Mouse (Mus musculus) lung, embryonic 16.5 days (tissue): ENCODE data around the gene Slc1a1. TPM values are rescaled to one million over a fixed set of nuclear protein-coding genes. Genes with fewer than 3 reads are reported as not detected.

ENCODE experiments used
- ATAC-seq: fragments of 200-750 bp; cut with Nextera tagmentation; 2 replicates; pipeline ENCODE4 v1.8.0; 2017; ENCODE audit warnings: low read depth, mild to moderate bottlenecking, moderate library complexity
- H3K27ac ChIP-seq: fragments of 300-500 bp; sonication (generic); 2 replicates; pipeline ENCODE4 v1.5.1; 2014; ENCODE audit warnings: mild to moderate bottlenecking, control low read depth, low read length
- H3K27me3 ChIP-seq: fragments of 300-500 bp; sonication (generic); 2 replicates; pipeline ENCODE4 v1.6.1; 2014; ENCODE audit warnings: low read depth, low read length, mixed read lengths; ENCODE audit not compliant: control insufficient read depth, insufficient read depth
- H3K36me3 ChIP-seq: fragments of 300-500 bp; sonication (generic); 2 replicates; pipeline ENCODE4 v1.6.1; 2014; ENCODE audit warnings: low read length; ENCODE audit not compliant: control insufficient read depth, insufficient read depth
- H3K4me1 ChIP-seq: fragments of 300-500 bp; sonication (generic); replicated peaks from 2 replicates; pipeline ENCODE4 v1.6.1; 2014; ENCODE audit warnings: low read length, mixed read lengths; ENCODE audit not compliant: control insufficient read depth, insufficient read depth
- H3K4me2 ChIP-seq: fragments of 300-500 bp; sonication (generic); 2 replicates; pipeline ENCODE4 v1.6.1; 2014; ENCODE audit warnings: low read depth, low read length, control low read depth
- H3K4me3 ChIP-seq: fragments of 300-500 bp; sonication (generic); 2 replicates; pipeline ENCODE4 v1.5.1; 2014; ENCODE audit warnings: mild to moderate bottlenecking, low read length, control low read depth
- H3K9ac ChIP-seq: fragments of 300-500 bp; sonication (generic); 2 replicates; pipeline ENCODE4 v1.6.1; 2014; ENCODE audit warnings: low read length, control low read depth
- H3K9me3 ChIP-seq: fragments of 300-500 bp; sonication (generic); 2 replicates; pipeline ENCODE4 v1.6.1; 2016; ENCODE audit warnings: low read length; ENCODE audit not compliant: control insufficient read depth
- WGBS: fragments of 180-500 bp; shearing (Covaris S2); extraction: QIAGEN DNeasy Blood & Tissue Kit; methylation state at CpG from one replicate; pipeline ENCODE4 v1.1.7; 2014; 5-methylcytosine and 5-hydroxymethylcytosine counted together
- polyA plus RNA-seq: library from polyadenylated mRNA; unstranded; fragments of >200 nt; fragmentation: Nextera tagmentation; extraction: Ambion mirVana; gene quantifications from 2 replicates; pipeline ENCODE4 v1.2.1, GENCODE M21; 2015

Slc1a1 gene
- 4.8 TPM in 2 replicates for polyA plus RNA-seq

DNA sequence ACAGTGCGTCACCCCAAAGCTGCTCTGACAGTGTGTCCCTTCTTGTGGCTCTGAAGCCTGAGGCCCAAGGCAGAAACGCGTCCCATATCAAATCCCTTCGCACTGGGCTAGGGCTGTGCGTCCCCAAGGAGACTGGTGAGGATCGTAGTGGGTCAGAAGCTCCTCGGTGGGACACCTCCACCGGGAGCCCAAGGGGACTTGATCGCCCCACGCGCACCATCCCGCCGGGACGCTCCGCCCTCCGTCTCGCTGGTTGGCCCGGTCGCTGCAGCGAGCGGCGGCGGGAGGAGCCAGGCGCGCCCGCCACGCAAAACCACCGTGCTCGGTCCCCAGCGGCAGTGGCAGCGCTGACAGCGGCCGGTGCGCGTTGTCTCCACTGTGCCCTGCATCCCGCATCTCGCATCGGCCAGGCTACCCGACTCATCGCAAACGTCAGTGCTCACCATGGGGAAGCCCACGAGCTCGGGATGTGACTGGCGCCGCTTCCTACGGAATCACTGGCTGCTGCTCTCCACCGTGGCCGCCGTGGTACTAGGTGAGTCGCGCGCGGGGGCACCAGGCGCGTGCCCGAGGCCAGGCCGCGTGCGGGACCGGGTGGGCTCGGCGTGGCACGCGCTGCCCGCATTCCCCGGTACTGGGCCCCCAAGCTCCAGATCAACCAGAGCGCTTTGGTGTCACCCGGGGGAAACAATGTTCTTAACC, at the start of gene Slc1a1:
Gene Slc1a1, plus strand, starts transcription at position 252 of the 702 bp plus-strand sequence.
- Histone ChIP-seq H3K36me3 (no peaks in the 10 kb centered on the region), H3K27me3 (peaks cover 3% of the 10 kb centered on the region; the same call in 1 of the 2 replicates), H3K4me2 (peak within 1 kb of the TSS; percentile 99), H3K27ac (no peak within 1 kb of the TSS), H3K4me3 (peak within 1 kb of the TSS; percentile 66), H3K9ac (peak within 1 kb of the TSS; percentile 65), H3K9me3 (peaks cover 4% of the 10 kb centered on the region; the same call in 1 of the 2 replicates), H3K4me1 (peaks cover 5% of the 10 kb centered on the region; the same call in 1 of the 2 replicates)
- peak; percentile 49 for ATAC-seq
- under 1% methylated on average over 68 of the region's 68 CpGs for WGBS

DNA sequence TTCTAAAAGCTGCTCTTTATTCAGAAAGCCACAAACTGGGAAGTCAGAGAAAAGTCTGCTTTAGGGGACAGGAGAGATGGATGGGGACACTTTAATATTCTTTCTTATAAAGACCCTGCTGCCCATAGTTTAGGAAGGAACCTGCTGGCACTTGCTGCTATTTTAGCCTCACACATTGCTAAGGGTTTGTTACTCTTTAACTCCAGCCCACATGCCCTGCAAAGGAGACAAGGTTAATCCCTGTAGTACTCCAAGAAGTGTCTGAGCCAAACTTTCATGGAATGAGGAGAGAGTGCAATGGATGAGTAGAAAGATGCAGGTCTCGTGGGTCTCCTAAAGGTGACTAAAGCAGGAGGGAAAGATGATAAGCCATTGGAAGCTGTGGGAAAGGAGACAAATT, 44.7 kb upstream of the Slc1a1 start:
- 36% methylated on average over 1 of the region's 1 CpGs for WGBS
- Histone ChIP-seq H3K4me3 (no peak overlapping the region), H3K9ac (no peak overlapping the region), H3K36me3 (no peaks in the 10 kb centered on the region), H3K4me1 (no peaks in the 10 kb centered on the region), H3K27ac (no peak overlapping the region), H3K4me2 (no peak overlapping the region), H3K9me3 (no peaks in the 10 kb centered on the region), H3K27me3 (no peaks in the 10 kb centered on the region)
- ATAC-seq: no peak

DNA sequence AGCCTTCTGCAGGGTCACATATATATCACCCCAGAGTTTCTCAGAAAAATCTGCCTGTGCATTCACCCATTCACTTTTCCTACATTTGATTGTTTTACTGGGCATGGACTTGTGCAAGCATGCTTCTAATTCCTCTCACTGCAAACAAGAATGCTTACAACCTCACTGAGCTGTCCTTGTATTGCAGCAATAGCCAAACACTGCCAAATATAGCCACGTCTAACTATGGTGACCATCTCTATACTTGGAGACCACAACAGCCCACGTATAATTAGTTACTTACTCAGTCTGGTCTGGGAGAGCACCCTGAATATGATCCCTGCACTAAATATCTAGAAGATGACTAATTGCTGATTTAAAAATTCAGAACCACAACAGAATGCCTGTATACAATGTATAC, 41.5 kb upstream of the Slc1a1 start:
- H3K27me3 ChIP-seq: no peaks in the 10 kb centered on the region
- no peak overlapping the region for H3K27ac ChIP-seq
- no peak overlapping the region for H3K9ac ChIP-seq
- no peaks in the 10 kb centered on the region for H3K36me3 ChIP-seq
- ATAC-seq: no peak
- H3K4me2 ChIP-seq: no peak overlapping the region
- WGBS: 69% methylated on average over 2 of the region's 2 CpGs
- H3K4me3 ChIP-seq: no peak overlapping the region
- H3K9me3 ChIP-seq: no peaks in the 10 kb centered on the region
- no peaks in the 10 kb centered on the region for H3K4me1 ChIP-seq

- Histone ChIP-seq H3K27me3 (no peaks in the 10 kb centered on the region), H3K9me3 (no peaks in the 10 kb centered on the region), H3K9ac (no peak overlapping the region), H3K4me1 (no peaks in the 10 kb centered on the region), H3K27ac (no peak overlapping the region), H3K4me2 (no peak overlapping the region), H3K4me3 (no peak overlapping the region), H3K36me3 (no peaks in the 10 kb centered on the region)
- WGBS: 61% methylated on average over 5 of the region's 5 CpGs
- ATAC-seq: no peak
Observed at GRCm38 (mm10) chr19:28796146-28796848, 38.6 kb upstream of the Slc1a1 start.

DNA sequence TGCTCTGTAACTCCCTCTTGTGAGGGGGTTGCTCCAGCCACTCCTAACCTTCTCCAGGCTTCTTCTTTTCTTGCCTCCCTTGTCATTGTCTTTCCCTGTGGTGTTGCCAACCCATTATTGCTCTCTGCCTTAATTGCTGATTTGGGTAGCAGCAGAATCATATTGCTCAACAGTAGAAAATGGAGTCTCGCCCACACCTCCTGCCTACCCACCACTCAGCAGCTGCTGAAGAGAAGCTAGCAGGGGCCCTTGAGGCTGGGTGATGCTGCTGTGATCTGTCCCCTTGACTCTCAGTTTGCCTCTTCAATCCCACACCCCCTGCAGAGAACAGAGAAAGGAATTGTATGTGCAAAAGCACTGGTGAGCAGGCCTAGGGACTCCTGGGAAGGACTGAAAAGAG, 37.9 kb upstream of the Slc1a1 start:
- Histone ChIP-seq H3K4me3 (no peak overlapping the region), H3K27me3 (no peaks in the 10 kb centered on the region), H3K4me2 (no peak overlapping the region), H3K36me3 (no peaks in the 10 kb centered on the region), H3K9ac (no peak overlapping the region), H3K27ac (no peak overlapping the region), H3K4me1 (no peaks in the 10 kb centered on the region), H3K9me3 (no peaks in the 10 kb centered on the region)
- ATAC-seq: no peak
- WGBS: 93% methylated on average over 1 of the region's 1 CpGs

- Histone ChIP-seq H3K4me1 (no peaks in the 10 kb centered on the region), H3K27me3 (no peaks in the 10 kb centered on the region), H3K4me2 (no peak overlapping the region), H3K27ac (no peak overlapping the region), H3K9ac (no peak overlapping the region), H3K36me3 (no peaks in the 10 kb centered on the region), H3K4me3 (no peak overlapping the region), H3K9me3 (no peaks in the 10 kb centered on the region)
- 72% methylated on average over 6 of the region's 6 CpGs for WGBS
- no peak for ATAC-seq
Observed at GRCm38 (mm10) chr19:28797611-28798010, 37.2 kb upstream of the Slc1a1 start.

DNA sequence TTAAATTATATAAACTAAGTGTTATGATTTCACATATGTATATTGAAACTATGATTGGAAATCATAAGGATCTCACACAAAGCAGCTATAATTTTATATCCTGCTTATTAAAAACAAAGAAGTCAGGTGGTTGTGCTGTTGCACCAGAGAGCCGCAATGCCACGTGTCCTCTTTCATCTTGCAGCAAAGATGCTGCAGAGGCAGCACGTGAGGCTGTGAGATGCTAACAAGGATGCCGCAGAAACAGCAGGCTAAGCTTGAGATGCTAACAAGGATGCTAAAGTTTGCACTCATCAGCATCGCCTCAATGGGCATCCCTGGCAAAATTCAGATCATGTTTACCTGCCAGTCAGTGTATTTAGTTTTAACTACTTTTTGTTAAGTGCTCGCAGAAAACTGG, 34.4 kb upstream of the Slc1a1 start:
- Histone ChIP-seq H3K9me3 (no peaks in the 10 kb centered on the region), H3K36me3 (no peaks in the 10 kb centered on the region), H3K4me1 (no peaks in the 10 kb centered on the region), H3K9ac (no peak overlapping the region), H3K27me3 (no peaks in the 10 kb centered on the region), H3K4me3 (no peak overlapping the region), H3K4me2 (no peak overlapping the region), H3K27ac (no peak overlapping the region)
- ATAC-seq: no peak
- 51% methylated on average over 6 of the region's 6 CpGs for WGBS

GRCm38 (mm10) chr19:28806276-28806675, 28.6 kb upstream of the Slc1a1 start:
- Histone ChIP-seq H3K4me2 (no peak overlapping the region), H3K9me3 (no peaks in the 10 kb centered on the region), H3K4me1 (no peaks in the 10 kb centered on the region), H3K36me3 (no peaks in the 10 kb centered on the region), H3K27ac (no peak overlapping the region), H3K27me3 (no peaks in the 10 kb centered on the region), H3K9ac (no peak overlapping the region), H3K4me3 (no peak overlapping the region)
- ATAC-seq: no peak
- 84% methylated on average over 6 of the region's 6 CpGs for WGBS

- H3K27me3 ChIP-seq: no peaks in the 10 kb centered on the region
- no peak for ATAC-seq
- no peaks in the 10 kb centered on the region for H3K9me3 ChIP-seq
- 89% methylated on average over 11 of the region's 11 CpGs for WGBS
- H3K36me3 ChIP-seq: no peaks in the 10 kb centered on the region
- no peak overlapping the region for H3K9ac ChIP-seq
- H3K4me3 ChIP-seq: no peak overlapping the region
- no peak overlapping the region for H3K4me2 ChIP-seq
- no peak overlapping the region for H3K27ac ChIP-seq
- H3K4me1 ChIP-seq: no peaks in the 10 kb centered on the region
Observed at GRCm38 (mm10) chr19:28806821-28807496, 27.9 kb upstream of the Slc1a1 start.
